Mouse (Mus musculus) ES-E14 (cell line): ENCODE results near the gene Gjd3.

ENCODE experiments used
- CHD2 ChIP-seq: IDR thresholded peaks from 2 replicates; pipeline ENCODE4 v1.6.1; 2014; ENCODE audit warnings: mild to moderate bottlenecking, low read depth, low read length, inconsistent platforms
- ZNF384 ChIP-seq: IDR thresholded peaks from 2 replicates; pipeline ENCODE4 v1.6.1; 2012; ENCODE audit warnings: low read depth, low read length, inconsistent platforms

DNA sequence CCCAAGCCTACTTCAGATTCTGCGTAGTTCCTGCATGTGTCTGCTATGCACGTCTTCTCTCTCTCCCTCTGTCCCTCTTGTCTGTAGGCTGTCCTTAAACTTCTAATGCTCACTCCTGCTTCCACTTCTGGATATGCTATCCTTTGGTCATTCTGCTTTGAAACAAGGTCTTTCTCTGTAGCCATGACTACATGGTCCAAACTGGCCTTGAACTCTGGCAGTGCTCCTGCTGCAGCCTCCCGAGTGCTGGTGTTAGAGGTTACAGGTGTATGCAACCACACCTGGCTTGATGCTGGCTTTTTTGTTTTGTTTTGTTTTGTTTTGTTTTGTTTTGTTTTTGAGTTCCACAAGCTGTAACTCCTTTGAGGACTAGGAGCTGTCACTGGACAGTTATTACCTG lies 48.4 kb downstream of the Gjd3 start:
- TF ChIP-seq ZNF384: no peak
- TF ChIP-seq CHD2: no peak
